Mouse (Mus musculus) cortical plate, adult 2 months (tissue): ENCODE results near the gene Popdc3. TPM values are rescaled to one million over a fixed set of nuclear protein-coding genes. Genes with fewer than 3 reads are reported as not detected.

Source experiments
- H3K27ac ChIP-seq: fragments of 200-500 bp; 2 replicates; pipeline ENCODE4 v1.5.1; 2012; ENCODE audit warnings: low read length, control low read depth, inconsistent platforms; ENCODE audit not compliant: insufficient read depth
- H3K4me1 ChIP-seq: fragments of 200-500 bp; 2 replicates; pipeline ENCODE4 v1.6.1; 2011; ENCODE audit warnings: low read length; ENCODE audit not compliant: control insufficient read depth, insufficient read depth
- H3K4me3 ChIP-seq: fragments of 200-500 bp; 2 replicates; pipeline ENCODE4 v1.5.1; 2011; ENCODE audit warnings: mild to moderate bottlenecking, low read length, control low read depth; ENCODE audit not compliant: insufficient read depth
- CTCF ChIP-seq: fragments of 200-500 bp; IDR thresholded peaks from 2 replicates; pipeline ENCODE4 v1.5.1; 2011; ENCODE audit warnings: mild to moderate bottlenecking, control low read depth, low read length; ENCODE audit not compliant: insufficient read depth; ENCODE audit errors: extremely low read depth
- POLR2A ChIP-seq: fragments of 200-500 bp; IDR thresholded peaks from 2 replicates; pipeline ENCODE4 v1.6.1; 2011; ENCODE audit warnings: mild to moderate bottlenecking, low read length, control low read depth; ENCODE audit not compliant: insufficient read depth; ENCODE audit errors: extremely low read depth
- polyA plus RNA-seq: library from polyadenylated mRNA; depleted of rRNA; stranded (reverse); fragments of >200 nt; gene quantifications from 2 replicates; pipeline ENCODE4 v1.2.3, GENCODE M21; 2012

Gene Popdc3
- polyA plus RNA-seq, 1 experiment = 0.84 TPM

- TF ChIP-seq CTCF (no peak), POLR2A (no peak)
- H3K27ac ChIP-seq = no peak overlapping the region
- H3K4me3 ChIP-seq = no peak overlapping the region
These were observed 15.7 kb downstream of the Popdc3 start for GRCm38 (mm10) chr10:45193330-45194310.

DNA sequence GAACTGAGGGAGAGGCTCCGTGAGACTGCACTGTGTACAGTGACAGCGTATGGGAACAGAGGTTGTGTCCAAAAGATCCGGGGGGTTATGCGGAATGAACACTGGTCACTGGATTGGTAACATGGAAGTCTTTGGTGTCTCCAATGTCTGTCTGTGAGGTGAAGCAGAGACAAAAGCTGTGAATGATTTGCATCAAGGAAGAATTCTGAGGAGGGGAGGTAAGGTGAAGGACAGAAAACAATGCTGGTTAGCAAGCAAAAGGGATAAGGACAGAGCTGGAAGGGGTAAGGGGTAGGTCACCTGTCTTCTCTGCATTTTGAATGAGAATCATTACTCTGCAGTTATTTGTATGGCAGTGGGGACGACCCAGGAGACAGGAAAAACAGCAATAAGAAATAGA, 16.6 kb downstream of the Popdc3 start:
- no peak for TF ChIP-seq POLR2A
- TF ChIP-seq CTCF = no peak
- no peaks in the 10 kb centered on the region for H3K4me1 ChIP-seq
- no peak overlapping the region for H3K4me3 ChIP-seq
- H3K27ac ChIP-seq = no peak overlapping the region

More at GRCm38 (mm10) chr10:45193330-45194310, 15.7 kb downstream of the Popdc3 start:
- H3K4me1 ChIP-seq = no peaks in the 10 kb centered on the region

GRCm38 (mm10) chr10:45204582-45204981, 26.7 kb downstream of the Popdc3 start:
- Histone ChIP-seq H3K4me3 (no peak overlapping the region), H3K4me1 (no peaks in the 10 kb centered on the region), H3K27ac (no peak overlapping the region)
- TF ChIP-seq POLR2A (no peak), CTCF (no peak)

- H3K27ac ChIP-seq = no peak overlapping the region
- H3K4me1 ChIP-seq = no peaks in the 10 kb centered on the region
- no peak overlapping the region for H3K4me3 ChIP-seq
- TF ChIP-seq CTCF = no peak
- no peak for TF ChIP-seq POLR2A
These were observed 32.3 kb downstream of the Popdc3 start for GRCm38 (mm10) chr10:45210201-45210600.

- Histone ChIP-seq H3K4me1 (no peaks in the 10 kb centered on the region), H3K4me3 (no peak overlapping the region), H3K27ac (no peak overlapping the region)
- no peak for TF ChIP-seq CTCF
- TF ChIP-seq POLR2A = no peak
These were observed 38.8 kb downstream of the Popdc3 start for GRCm38 (mm10) chr10:45216676-45217075.

DNA sequence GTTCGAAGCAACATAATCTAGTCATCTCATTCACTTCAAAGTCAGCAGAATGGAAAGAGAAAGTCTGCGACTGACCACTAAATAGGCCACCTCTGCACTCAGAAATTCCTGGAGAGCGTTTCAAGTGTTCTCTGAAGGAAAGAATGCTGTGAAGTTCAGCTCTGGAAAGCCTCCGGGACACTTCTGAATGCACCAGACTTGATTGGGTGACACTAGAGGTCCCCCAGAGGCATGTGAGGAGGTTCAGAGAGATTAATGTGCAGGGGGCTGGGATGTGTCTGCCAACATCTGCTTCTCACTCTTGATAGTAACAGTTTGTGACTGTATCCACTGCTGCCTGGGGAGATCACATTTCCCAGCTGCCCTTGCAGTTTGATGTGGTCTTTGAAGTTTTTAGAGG, 52.1 kb downstream of the Popdc3 start:
- no peak for TF ChIP-seq CTCF
- no peak for TF ChIP-seq POLR2A
- no peak overlapping the region for H3K27ac ChIP-seq
- H3K4me1 ChIP-seq = no peaks in the 10 kb centered on the region
- no peak overlapping the region for H3K4me3 ChIP-seq

GRCm38 (mm10) chr10:45233351-45233750, 55.5 kb downstream of the Popdc3 start:
- no peak for TF ChIP-seq POLR2A
- TF ChIP-seq CTCF = no peak
- Histone ChIP-seq H3K27ac (no peak overlapping the region), H3K4me3 (no peak overlapping the region), H3K4me1 (no peaks in the 10 kb centered on the region)

- no peak for TF ChIP-seq POLR2A
- no peak for TF ChIP-seq CTCF
- no peak overlapping the region for H3K4me3 ChIP-seq
- no peaks in the 10 kb centered on the region for H3K4me1 ChIP-seq
- H3K27ac ChIP-seq = no peak overlapping the region
These were observed 58.4 kb downstream of the Popdc3 start for GRCm38 (mm10) chr10:45236304-45236703.

- Histone ChIP-seq H3K4me1 (no peaks in the 10 kb centered on the region), H3K27ac (no peak overlapping the region), H3K4me3 (no peak overlapping the region)
- TF ChIP-seq POLR2A (no peak), CTCF (no peak)
These were observed 59.6 kb downstream of the Popdc3 start for GRCm38 (mm10) chr10:45237492-45237891.

- no peak overlapping the region for H3K27ac ChIP-seq
- TF ChIP-seq CTCF = no peak
- no peak overlapping the region for H3K4me3 ChIP-seq
- H3K4me1 ChIP-seq = no peaks in the 10 kb centered on the region
These were observed 82.6 kb downstream of the Popdc3 start for GRCm38 (mm10) chr10:45260477-45260876.

DNA sequence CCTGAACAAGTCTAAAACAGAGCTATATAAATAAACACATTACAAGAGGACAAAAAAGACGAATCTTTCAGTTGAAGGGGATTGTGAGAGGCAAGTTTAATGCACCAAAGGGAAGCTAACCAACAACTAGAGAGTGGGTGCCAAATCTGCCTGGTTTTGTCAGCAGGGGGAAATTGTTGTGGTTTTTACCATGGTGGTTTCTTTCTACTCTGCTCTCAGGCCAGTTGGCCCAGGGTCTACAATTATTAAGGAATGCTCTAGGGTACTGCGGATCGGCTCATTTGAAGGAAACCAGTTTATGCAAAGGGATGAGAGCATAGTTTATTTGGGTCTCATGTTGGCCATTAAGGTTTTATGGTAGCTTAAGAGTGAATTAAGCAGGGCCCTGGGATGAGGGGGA, 84.2 kb downstream of the Popdc3 start:
- no peak for TF ChIP-seq POLR2A
- TF ChIP-seq CTCF = no peak
- Histone ChIP-seq H3K4me3 (no peak overlapping the region), H3K4me1 (no peaks in the 10 kb centered on the region), H3K27ac (no peak overlapping the region)
